8 mouse cellular contexts compared by ENCODE assay signal in the genomic region with DNA sequence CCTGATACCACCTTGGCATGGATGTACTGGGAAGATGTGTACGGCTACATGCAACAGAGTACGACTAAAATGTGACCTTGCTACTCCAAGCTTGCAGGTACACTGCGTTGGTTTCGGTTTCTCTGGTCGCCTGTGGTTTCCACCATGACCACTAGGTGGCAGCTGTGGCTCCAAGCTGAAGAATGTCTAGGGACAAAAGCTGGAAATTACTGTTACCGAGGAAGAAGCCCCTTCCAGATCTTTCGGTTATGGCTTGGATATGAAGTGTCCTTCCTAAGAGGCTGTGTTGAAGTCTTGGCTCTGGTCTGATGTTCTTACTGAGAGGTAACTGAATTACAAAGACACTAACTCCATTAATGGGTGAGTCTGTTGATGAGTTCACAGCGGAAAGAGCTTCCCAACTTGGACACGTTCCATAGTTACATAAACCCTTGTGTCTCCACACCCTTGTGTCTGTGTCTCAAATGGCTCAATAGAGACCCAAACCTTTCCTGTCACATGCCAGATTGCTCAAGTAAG. TPM values are rescaled to one million over a fixed set of nuclear protein-coding genes. Genes with fewer than 3 reads are reported as not detected.
A peak's percentile ranks its signal among the peaks of the same experiment; 100 is the strongest.
DNase-seq lines count a peak whose midpoint lies in the region; ATAC-seq and TF ChIP-seq lines count a peak whose summit lies in the region.
"Not testable (repeated sequence)": the region's sequence is repeated elsewhere in the genome, so short reads cannot be mapped to it uniquely, and the experiment has no call there.

No protein-coding gene starts in this region.

- not testable (repeated sequence) for TF ChIP-seq EP300 in CH12.LX (IDR thresholded peaks at IDR 0.05; ENCODE audit: low read length); heart, postnatal 0 days (IDR thresholded peaks at IDR 0.05; ENCODE audit: low read depth)

- not testable (repeated sequence) for TF ChIP-seq RAD21 in CH12.LX (IDR thresholded peaks at IDR 0.05; ENCODE audit: low read depth, low read length)

- ATAC-seq in cerebellum, adult (ENCODE audit: insufficient number of reproducible peaks, low FRiP score, low TSS enrichment), result peak; percentile 89
- ATAC-seq in forebrain, embryonic 11.5 days (replicated peaks; ENCODE audit: low FRiP score), result peak; percentile 33; the same call in 1 of the 2 replicates
- peak; percentile 74 for ATAC-seq in heart, postnatal 0 days (ENCODE audit: insufficient read depth, low read depth)
- peak; percentile 65; the same call in 1 of the 2 replicates for ATAC-seq in kidney, embryonic 16.5 days (ENCODE audit: low FRiP score, low TSS enrichment)
- peak; percentile 48 for ATAC-seq in midbrain, embryonic 14.5 days (ENCODE audit: low FRiP score, low TSS enrichment)
- peak; percentile 47; the same call in 1 of the 2 replicates for ATAC-seq in stomach, embryonic 15.5 days (ENCODE audit: insufficient read depth, low FRiP score, low read depth)

- not testable (repeated sequence) for H3K9me3 ChIP-seq in CH12.LX (replicated peaks; ENCODE audit: low read length); forebrain, embryonic 11.5 days (ENCODE audit: control insufficient read depth, low read length); heart, postnatal 0 days (replicated peaks; ENCODE audit: control insufficient read depth, low read length); kidney, embryonic 16.5 days (ENCODE audit: low read length); midbrain, embryonic 14.5 days (ENCODE audit: control insufficient read depth, low read length); stomach, embryonic 15.5 days

- TF ChIP-seq CTCF in CH12.LX (conservative IDR thresholded peaks at IDR 0.05 in 1 of 2, IDR thresholded peaks at IDR 0.05 in 1 of 2; ENCODE audit: low read depth in 2 of 2, low read length in 2 of 2), result peak; percentile 21 to 23; a peak in 1 of 4 replicates
- TF ChIP-seq CTCF in heart, postnatal 0 days (IDR thresholded peaks at IDR 0.05; ENCODE audit: low read depth), result peak; percentile 36
- TF ChIP-seq CTCF in liver, adult 2 months (IDR thresholded peaks at IDR 0.05; ENCODE audit: low read depth, low read length), result 0 out of 2 replicates have a peak, but pooled peaks have one; percentile 11

- in situ Hi-C loops in CH12.LX (cut with MboI; ENCODE audit: low pct_ligation_motif_present, low pct_unique_long_range_greater_than_20kb, low sequenced_read_pairs), result not testable (repeated sequence)

- H3K27me3 ChIP-seq in CH12.LX (replicated peaks); forebrain, embryonic 11.5 days (ENCODE audit: control insufficient read depth, insufficient read depth, low read length); heart, postnatal 0 days (ENCODE audit: control insufficient read depth, insufficient read depth, low read length); kidney, embryonic 16.5 days (ENCODE audit: insufficient read depth, low read length); liver, adult 2 months (ENCODE audit: control insufficient read depth, insufficient read depth, low read length); midbrain, embryonic 14.5 days (ENCODE audit: control insufficient read depth, insufficient read depth, low read length); stomach, embryonic 15.5 days (replicated peaks): not testable (repeated sequence)

- not testable (repeated sequence) for H3K9ac ChIP-seq in CH12.LX (ENCODE audit: insufficient read depth, low read depth); forebrain, embryonic 11.5 days (ENCODE audit: low read length); midbrain, embryonic 14.5 days (replicated peaks; ENCODE audit: low read length); stomach, embryonic 15.5 days
- peak overlapping the region; percentile 52; the same call in 1 of the 2 replicates for H3K9ac ChIP-seq in heart, postnatal 0 days (replicated peaks; ENCODE audit: low read depth, low read length)
- peak overlapping the region; percentile 18; the same call in 1 of the 2 replicates for H3K9ac ChIP-seq in kidney, embryonic 16.5 days (replicated peaks; ENCODE audit: low read length)
- H3K9ac ChIP-seq in liver, adult 2 months (ENCODE audit: low read depth, low read length), result peak overlapping the region; percentile 59; the same call in 1 of the 2 replicates

- not testable (repeated sequence) for H3K36me3 ChIP-seq in CH12.LX (replicated peaks in 1 of 2; ENCODE audit: control insufficient read depth in 1 of 2, insufficient read depth in 1 of 2, low read length in 1 of 2); forebrain, embryonic 11.5 days (ENCODE audit: control insufficient read depth, insufficient read depth, low read length); heart, postnatal 0 days (replicated peaks; ENCODE audit: control insufficient read depth, insufficient read depth, low read length); kidney, embryonic 16.5 days (ENCODE audit: insufficient read depth, low read length); liver, adult 2 months (ENCODE audit: control insufficient read depth, insufficient read depth, low read length); midbrain, embryonic 14.5 days (ENCODE audit: control insufficient read depth, insufficient read depth, low read length); stomach, embryonic 15.5 days

- H3K79me2 ChIP-seq in CH12.LX (replicated peaks; ENCODE audit: control insufficient read depth, extremely low read depth, insufficient read depth, poor library complexity, severe bottlenecking); liver, adult 2 months (ENCODE audit: control insufficient read depth, insufficient read depth, low read length): not testable (repeated sequence)

- peak overlapping the region; percentile 44 to 72 (median 70) for H3K4me3 ChIP-seq in CH12.LX (replicated peaks in 1 of 3; ENCODE audit: low read depth in 2 of 3, low read length in 2 of 3, poor library complexity in 1 of 3)
- H3K4me3 ChIP-seq in forebrain, embryonic 11.5 days (ENCODE audit: low read depth, low read length); midbrain, embryonic 14.5 days (replicated peaks; ENCODE audit: low read depth, low read length): not testable (repeated sequence)
- H3K4me3 ChIP-seq in heart, postnatal 0 days (ENCODE audit: low read depth, low read length), result peak overlapping the region; percentile 47
- peak overlapping the region; percentile 40 for H3K4me3 ChIP-seq in kidney, embryonic 16.5 days (ENCODE audit: low read length)
- H3K4me3 ChIP-seq in liver, adult 2 months (ENCODE audit: insufficient read depth, low read depth, low read length), result peak overlapping the region; percentile 47
- peak overlapping the region; percentile 38 for H3K4me3 ChIP-seq in stomach, embryonic 15.5 days (replicated peaks)

- not testable (repeated sequence) for H3K4me1 ChIP-seq in CH12.LX (ENCODE audit: control insufficient read depth in 1 of 2, insufficient read depth in 2 of 2); forebrain, embryonic 11.5 days (replicated peaks; ENCODE audit: control insufficient read depth, insufficient read depth, low read length); heart, postnatal 0 days (ENCODE audit: control insufficient read depth, insufficient read depth); kidney, embryonic 16.5 days (ENCODE audit: insufficient read depth, low read length); liver, adult 2 months (ENCODE audit: control insufficient read depth, insufficient read depth, low read length); midbrain, embryonic 14.5 days (ENCODE audit: control insufficient read depth, insufficient read depth, low read length); stomach, embryonic 15.5 days

- peak overlapping the region; percentile 59 for H3K4me2 ChIP-seq in CH12.LX (ENCODE audit: insufficient read depth, low read depth, poor library complexity, severe bottlenecking)
- H3K4me2 ChIP-seq in forebrain, embryonic 11.5 days (ENCODE audit: low read depth, low read length, severe bottlenecking); midbrain, embryonic 14.5 days (ENCODE audit: low read length): not testable (repeated sequence)
- peak overlapping the region; percentile 55 for H3K4me2 ChIP-seq in heart, postnatal 0 days (ENCODE audit: low read depth, low read length)
- peak overlapping the region; percentile 53 for H3K4me2 ChIP-seq in kidney, embryonic 16.5 days (replicated peaks; ENCODE audit: low read depth, low read length)
- peak overlapping the region; percentile 52 for H3K4me2 ChIP-seq in stomach, embryonic 15.5 days

- not testable (repeated sequence) for TF ChIP-seq POLR2A in CH12.LX (IDR thresholded peaks at IDR 0.05; ENCODE audit: low read depth, low read length); liver, adult 2 months (IDR thresholded peaks at IDR 0.05; ENCODE audit: extremely low read depth, insufficient read depth, low read length)

- dilution Hi-C loops in CH12.LX (cut with MboI; ENCODE audit: extremely low pct_ligation_motif_present, extremely low pct_unique_long_range_greater_than_20kb, low sequenced_read_pairs), result not testable (repeated sequence)

- WGBS in forebrain, embryonic 11.5 days, result 42% methylated on average over 7 of the region's 9 CpGs
- WGBS in heart, postnatal 0 days, result 11% methylated on average over 7 of the region's 9 CpGs
- 25% methylated on average over 7 of the region's 9 CpGs for WGBS in kidney, embryonic 16.5 days
- WGBS in liver, adult 2 months, result 6% methylated on average over 7 of the region's 9 CpGs
- WGBS in midbrain, embryonic 14.5 days, result 32% methylated on average over 7 of the region's 9 CpGs
- 20% methylated on average over 7 of the region's 9 CpGs for WGBS in stomach, embryonic 15.5 days

- not testable (repeated sequence) for H3K27ac ChIP-seq in CH12.LX (ENCODE audit: insufficient read depth, low read depth); forebrain, embryonic 11.5 days (ENCODE audit: low read depth, low read length); kidney, embryonic 16.5 days (ENCODE audit: low read length); liver, adult 2 months (replicated peaks; ENCODE audit: insufficient read depth, low read depth, low read length); midbrain, embryonic 14.5 days (replicated peaks; ENCODE audit: low read depth, low read length); stomach, embryonic 15.5 days
- H3K27ac ChIP-seq in heart, postnatal 0 days (ENCODE audit: low read depth), result 0 out of 2 replicates have a peak overlapping the region, but pooled peaks have one; percentile 30

- DNase-seq in CH12.LX (ENCODE audit: extremely low read depth), result peak; percentile 43
- peak; percentile 58 for DNase-seq in forebrain, embryonic 11.5 days (ENCODE audit: low spot score)
- peak; percentile 35 for DNase-seq in heart, postnatal 0 days (ENCODE audit: low spot score)
- peak; percentile 64 for DNase-seq in liver, adult 2 months (ENCODE audit: extremely low read depth, low read depth, low spot score)
- peak; percentile 43 for DNase-seq in midbrain, embryonic 14.5 days

RNA-seq across cellular contexts. Expression of a gene that starts 44.5 kb away (rescaled TPM):
- 9.9 and 10.2 TPM in 2 replicates for total RNA-seq in CH12.LX (2012; rRNA removed)
- total RNA-seq in CH12.LX (2014; rRNA removed), result 18.3 and 19.2 TPM in 2 replicates
- polyA plus RNA-seq in CH12.LX (2012; ENCODE audit: insufficient read length, low read depth), result 11.7 and 12.2 TPM in 2 replicates
- 68.7 TPM in 2 replicates for polyA plus RNA-seq in forebrain, embryonic 11.5 days (2014; fragmentation: Nextera tagmentation; extraction: Ambion mirVana)
- total RNA-seq in heart, postnatal 0 days (2014; rRNA removed; ENCODE audit: low replicate concordance), result 4.6 TPM in 2 replicates
- polyA plus RNA-seq in heart, postnatal 0 days (2015; fragmentation: Nextera tagmentation; extraction: Ambion mirVana), result 6.9 and 7.2 TPM in 2 replicates
- polyA plus RNA-seq in kidney, embryonic 16.5 days (2015; fragmentation: Nextera tagmentation; extraction: Ambion mirVana), result 25.4 and 27.4 TPM in 2 replicates
- 1.9 and 2.1 TPM in 2 replicates for total RNA-seq in liver, adult 2 months (2014; rRNA removed)
- polyA plus RNA-seq in liver, adult 2 months (2012; rRNA removed), result 0.87 and 1.0 TPM in 2 replicates
- polyA plus RNA-seq in midbrain, embryonic 14.5 days (2014; fragmentation: Nextera tagmentation; extraction: Ambion mirVana), result 27.6 and 38.0 TPM in 2 replicates
- polyA plus RNA-seq in stomach, embryonic 15.5 days (2015; fragmentation: Nextera tagmentation; extraction: Ambion mirVana), result 19.5 and 23.2 TPM in 2 replicates

Comparison
In these comparisons a context has a peak if more than half of its experiments do, and no peak if none do; other contexts are left out.
1. ATAC-seq: peak in every context shown above with its lines; median percentile 89 in cerebellum, adult; 74 in heart, postnatal 0 days; 65 in kidney, embryonic 16.5 days; 48 in midbrain, embryonic 14.5 days; 47 in stomach, embryonic 15.5 days; 33 in forebrain, embryonic 11.5 days.